Mouse (Mus musculus) kidney, adult 2 months (tissue): ENCODE measurements at regions not wholly inside any gene's neighbourhood (a gene's known extent, or its start where the extent isn't known, plus 50 kb on each side); places are given as distances from the start of the nearest gene placed in this dataset.

Experiments
- DNase-seq: peaks from one replicate; pipeline ENCODE4 v3.0.0; 2021
- H3K27ac ChIP-seq: fragments of 200-500 bp; 2 replicates; pipeline ENCODE4 v1.5.1; 2012; ENCODE audit warnings: low read depth, low read length, control low read depth, inconsistent platforms; ENCODE audit not compliant: insufficient read depth
- H3K27me3 ChIP-seq: fragments of 200-500 bp; replicated peaks from 2 replicates; pipeline ENCODE4 v1.6.1; 2012; ENCODE audit warnings: mild to moderate bottlenecking, moderate library complexity, low read length, inconsistent platforms; ENCODE audit not compliant: control insufficient read depth, insufficient read depth
- H3K36me3 ChIP-seq: fragments of 200-500 bp; 2 replicates; pipeline ENCODE4 v1.6.1; 2012; ENCODE audit warnings: mild to moderate bottlenecking, moderate library complexity, low read length, inconsistent platforms; ENCODE audit not compliant: control insufficient read depth, insufficient read depth
- H3K4me1 ChIP-seq: fragments of 200-500 bp; 2 replicates; pipeline ENCODE4 v1.6.1; 2011; ENCODE audit warnings: low read length; ENCODE audit not compliant: control insufficient read depth, insufficient read depth
- H3K4me3 ChIP-seq: fragments of 200-500 bp; 2 replicates; pipeline ENCODE4 v1.5.1; 2011; ENCODE audit warnings: mild to moderate bottlenecking, low read depth, low read length, control low read depth; ENCODE audit not compliant: insufficient read depth
- CTCF ChIP-seq: fragments of 200-500 bp; conservative IDR thresholded peaks from 2 replicates; pipeline ENCODE4 v1.5.1; 2011; ENCODE audit warnings: low read depth, mild to moderate bottlenecking, control low read depth, low read length, moderate library complexity, mixed read lengths; ENCODE audit not compliant: insufficient read depth, insufficient read length
- POLR2A ChIP-seq: fragments of 200-500 bp; IDR thresholded peaks from one replicate; pipeline ENCODE4 v1.6.1; 2011; ENCODE audit warnings: low read depth, low read length, control low read depth
- WGBS: fragments of 180-500 bp; shearing (Covaris S2); methylation state at CpG from one replicate; pipeline ENCODE4 v1.1.7; 2018; 5-methylcytosine and 5-hydroxymethylcytosine counted together

GRCm38 (mm10) chr15:6989094-6989493 lies 101.3 kb upstream of the Lifr start:
- TF ChIP-seq POLR2A (no peak), CTCF (no peak)
- DNase-seq: no peak
- no peak overlapping the region for H3K27ac ChIP-seq
- no peaks in the 10 kb centered on the region for H3K4me1 ChIP-seq
- 88% methylated on average over 6 of the region's 6 CpGs for WGBS
- H3K36me3 ChIP-seq: no peaks in the 10 kb centered on the region
- H3K4me3 ChIP-seq: no peak overlapping the region
- H3K27me3 ChIP-seq: no peaks in the 10 kb centered on the region

- WGBS: 85% methylated on average over 9 of the region's 9 CpGs
- DNase-seq: no peak
- no peaks in the 10 kb centered on the region for H3K27me3 ChIP-seq
- TF ChIP-seq CTCF (no peak), POLR2A (no peak)
- no peak overlapping the region for H3K4me3 ChIP-seq
- H3K36me3 ChIP-seq: no peaks in the 10 kb centered on the region
- no peaks in the 10 kb centered on the region for H3K4me1 ChIP-seq
- H3K27ac ChIP-seq: no peak overlapping the region
Observed at GRCm38 (mm10) chr15:6993226-6993625, 97.2 kb upstream of the Lifr start.

DNA sequence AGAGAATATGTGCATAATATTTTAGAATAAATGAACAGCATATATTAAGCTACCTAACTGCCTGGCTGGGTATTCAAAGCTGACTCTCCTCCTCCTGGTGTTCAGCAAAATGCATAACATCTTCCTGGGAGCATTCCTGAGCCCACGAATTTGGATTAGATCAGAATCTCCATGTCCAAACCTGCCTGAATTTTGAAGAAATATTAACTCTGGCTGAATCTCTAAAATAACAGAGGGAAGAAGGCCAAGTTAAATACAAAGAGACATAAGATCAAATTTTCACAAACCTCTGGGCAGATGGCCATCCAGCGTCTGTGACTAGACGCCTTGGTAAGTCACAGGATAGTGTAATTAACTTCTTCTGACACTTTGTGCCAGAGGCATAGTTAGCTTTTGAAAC lies 95.2 kb upstream of the Lifr start:
- no peaks in the 10 kb centered on the region for H3K4me1 ChIP-seq
- DNase-seq: peak; percentile 64
- WGBS: 55% methylated on average over 3 of the region's 3 CpGs

GRCm38 (mm10) chr15:6997871-6998270 lies 92.5 kb upstream of the Lifr start:
- 71% methylated on average over 5 of the region's 5 CpGs for WGBS
- Histone ChIP-seq H3K36me3 (no peaks in the 10 kb centered on the region), H3K4me1 (no peaks in the 10 kb centered on the region), H3K27ac (no peak overlapping the region), H3K4me3 (no peak overlapping the region), H3K27me3 (no peaks in the 10 kb centered on the region)
- no peak for DNase-seq
- TF ChIP-seq POLR2A (no peak), CTCF (no peak)

More for the DNA sequence above, 95.2 kb upstream of the Lifr start:
- Histone ChIP-seq H3K27me3 (no peaks in the 10 kb centered on the region), H3K4me3 (no peak overlapping the region), H3K27ac (no peak overlapping the region), H3K36me3 (no peaks in the 10 kb centered on the region)
- TF ChIP-seq CTCF (no peak), POLR2A (no peak)

GRCm38 (mm10) chr15:6998576-6999070 lies 91.8 kb upstream of the Lifr start:
- WGBS: 48% methylated on average over 5 of the region's 5 CpGs
- TF ChIP-seq CTCF: no peak
- TF ChIP-seq POLR2A: no peak
- peak; percentile 23 for DNase-seq

DNA sequence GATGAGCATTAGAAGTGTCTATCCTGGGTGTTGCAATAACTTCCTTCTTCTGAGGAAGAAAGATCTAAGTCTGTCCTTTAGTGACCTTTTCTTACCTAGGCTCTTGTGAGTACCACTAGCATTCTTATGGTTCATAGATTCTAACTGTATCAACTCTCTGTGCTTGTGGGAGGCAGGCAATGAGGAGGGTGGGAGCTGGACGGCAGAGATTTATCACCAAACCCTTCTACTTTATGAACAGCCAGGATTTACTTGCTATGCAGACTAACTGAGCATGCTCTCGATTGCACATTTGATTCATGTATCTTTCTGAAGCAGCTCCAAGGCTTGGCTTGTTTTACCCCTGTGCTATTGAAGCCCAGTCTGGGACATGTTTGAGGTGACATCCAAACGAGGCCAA lies 90.7 kb upstream of the Lifr start:
- Histone ChIP-seq H3K27ac (no peak overlapping the region), H3K4me1 (no peaks in the 10 kb centered on the region), H3K36me3 (no peaks in the 10 kb centered on the region), H3K4me3 (no peak overlapping the region), H3K27me3 (no peaks in the 10 kb centered on the region)
- TF ChIP-seq CTCF (no peak), POLR2A (no peak)
- DNase-seq: no peak
- WGBS: 42% methylated on average over 3 of the region's 3 CpGs

More at GRCm38 (mm10) chr15:6998576-6999070, 91.8 kb upstream of the Lifr start:
- no peaks in the 10 kb centered on the region for H3K36me3 ChIP-seq
- no peak overlapping the region for H3K4me3 ChIP-seq
- no peak overlapping the region for H3K27ac ChIP-seq
- no peaks in the 10 kb centered on the region for H3K27me3 ChIP-seq
- H3K4me1 ChIP-seq: no peaks in the 10 kb centered on the region

DNA sequence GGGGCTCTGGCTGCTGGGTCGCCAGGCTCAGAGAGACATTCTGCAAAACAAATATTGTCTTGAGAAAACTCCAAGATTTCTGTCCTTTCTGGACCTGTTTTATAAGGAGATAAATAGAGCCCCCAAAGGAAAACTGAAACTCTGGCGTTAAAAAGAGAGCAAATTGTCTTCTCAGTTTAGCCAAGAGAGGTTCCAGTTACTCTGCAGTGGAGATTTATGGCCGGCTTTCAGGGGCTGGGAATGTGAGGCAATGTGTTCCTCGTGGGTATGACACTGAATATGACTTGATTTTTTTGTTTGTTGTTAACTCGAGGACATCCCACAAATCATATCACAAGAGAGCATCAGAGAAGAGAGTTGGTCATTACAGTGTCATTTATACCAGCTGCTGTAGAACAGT lies 88.2 kb upstream of the Lifr start:
- Histone ChIP-seq H3K36me3 (no peaks in the 10 kb centered on the region), H3K27ac (no peak overlapping the region), H3K4me1 (no peaks in the 10 kb centered on the region), H3K4me3 (no peak overlapping the region), H3K27me3 (no peaks in the 10 kb centered on the region)
- peak; percentile 50 for DNase-seq
- TF ChIP-seq POLR2A (no peak), CTCF (no peak)
- 30% methylated on average over 5 of the region's 5 CpGs for WGBS
